Mouse (Mus musculus) Patski (cell line): ENCODE data around the gene Uqcc2. TPM values are rescaled to one million over a fixed set of nuclear protein-coding genes. Genes with fewer than 3 reads are reported as not detected.

ENCODE experiments used
- ATAC-seq: fragments of 100-300 bp; one replicate; pipeline ENCODE4 v1.8.0; 2021
- CTCF ChIA-PET: fragments of 350-600 bp; sonication (Branson Sonifier 250); formaldehyde crosslinking; loops from one replicate; lab custom pipeline; 2022; ENCODE audit warnings: inconsistent platforms; lab: Charles Lee
- POLR2A ChIA-PET: fragments of 350-600 bp; sonication (Branson Sonifier 250); formaldehyde crosslinking; loops from one replicate; lab custom pipeline; 2022; ENCODE audit warnings: antibody characterized with exemption, inconsistent platforms; lab: Charles Lee
- DNase-seq: peaks from one replicate; pipeline ENCODE4 v3.0.0-alpha.2; 2011; ENCODE audit warnings: low read depth, low spot score
- H3K27me3 ChIP-seq: fragments of 371-371 bp; one replicate; pipeline ENCODE4 v1.5.1; 2021
- CTCF ChIP-seq: fragments of 100-300 bp; IDR thresholded peaks from one replicate; pipeline ENCODE4 v1.5.1; 2021
- in situ Hi-C: fragments of 300-500 bp; cut with MboI; formaldehyde crosslinking; loops from 3 replicates; pipeline ENCODE4 v1.11.1; 2018; ENCODE audit warnings: low pct_unique_long_range_greater_than_20kb, mixed read lengths
- polyA plus RNA-seq: library from polyadenylated mRNA; unstranded; gene quantifications from one replicate; pipeline ENCODE4 v1.2.3, GENCODE M21; 2021

Uqcc2 gene
- polyA plus RNA-seq, 1 experiment from 2014 or later, result 318 TPM

DNA sequence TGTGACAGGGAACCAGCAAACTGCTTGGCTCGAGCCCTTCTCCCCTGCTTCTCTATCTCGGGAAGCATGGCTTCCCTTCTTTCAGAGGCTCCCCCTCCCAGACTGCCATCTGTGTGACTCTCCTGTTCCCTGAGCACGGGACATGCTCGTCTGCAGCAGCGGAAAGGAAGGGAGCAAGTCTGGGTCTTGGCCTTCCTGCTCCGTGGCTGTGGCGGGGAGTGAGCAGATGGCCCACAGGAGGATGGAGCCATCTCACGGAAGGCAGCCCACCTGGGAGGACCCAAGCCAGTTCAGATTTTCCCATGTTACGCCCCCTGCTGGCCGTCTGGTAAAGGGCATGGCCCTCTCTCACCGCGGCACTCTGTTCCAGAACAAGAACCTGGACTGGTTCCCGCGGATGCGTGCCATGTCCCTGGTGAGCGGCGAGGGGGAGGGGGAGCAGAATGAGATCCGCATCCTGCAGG lies 13.1 kb downstream of the Uqcc2 start:
- ChIA-PET POLR2A (interaction anchor here (1.0 kb wide), 1 partner anchor 83 kb away, joined by 3 read pairs; no protein-coding TSS in a partner anchor), CTCF (interaction anchor here (0.9 to 2.8 kb wide), 5 partner anchors 11 to 23 kb away, joined by 3 to 9 read pairs (median 3); partner anchors contain the start of gene Uqcc2)
- ATAC-seq (no peak), DNase-seq (no peak)
- H3K27me3 ChIP-seq, result no peaks in the 10 kb centered on the region
- TF ChIP-seq CTCF, result no peak
- in situ Hi-C loops, result loop anchor here (25.0 kb wide), 1 partner anchor 183 kb away; the partner anchor contains the start of genes Cuta, Phf1 and Syngap1

GRCm38 (mm10) chr17:27119954-27120353 lies 13.8 kb downstream of the Uqcc2 start:
- no peak for ATAC-seq
- in situ Hi-C loops, result loop anchor here (25.0 kb wide), 1 partner anchor 183 kb away; the partner anchor contains the start of genes Cuta, Phf1 and Syngap1
- ChIA-PET POLR2A (interaction anchor here (1.0 kb wide), 1 partner anchor 21 kb away, joined by 3 read pairs; no protein-coding TSS in a partner anchor), CTCF (interaction anchor here (2.8 kb wide), 1 partner anchor 23 kb away, joined by 9 read pairs; no protein-coding TSS in a partner anchor)
- DNase-seq, result no peak
- no peak for TF ChIP-seq CTCF
- no peaks in the 10 kb centered on the region for H3K27me3 ChIP-seq

DNA sequence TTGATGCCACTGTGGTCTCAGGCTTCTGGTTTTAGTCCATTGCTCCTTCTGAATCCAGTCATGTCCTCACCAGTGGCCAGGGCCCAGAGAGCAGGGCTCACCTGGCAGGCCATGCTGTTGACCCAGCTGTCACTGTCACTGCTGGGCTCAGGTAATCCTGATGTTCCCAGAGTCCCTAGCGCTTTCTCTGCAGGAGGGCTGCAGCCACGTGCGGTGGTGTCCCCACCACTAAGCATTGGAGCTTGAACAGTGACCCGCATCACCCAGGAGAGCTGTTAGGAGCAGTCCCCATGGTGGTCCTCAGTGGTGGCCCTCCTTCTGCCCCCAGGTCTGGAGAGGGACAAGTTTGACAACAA lies 14.2 kb downstream of the Uqcc2 start:
- in situ Hi-C loops, result loop anchor here (25.0 kb wide), 1 partner anchor 182 kb away; the partner anchor contains the start of genes Cuta, Phf1 and Syngap1
- CTCF ChIA-PET, result no interaction called here
- DNase-seq, result no peak
- no peak for TF ChIP-seq CTCF
- POLR2A ChIA-PET, result interaction anchor here (0.6 to 1.0 kb wide), 2 partner anchors 21 to 65 kb away, joined by 3 to 5 read pairs; no protein-coding TSS in a partner anchor
- H3K27me3 ChIP-seq, result no peaks in the 10 kb centered on the region
- ATAC-seq, result no peak

- TF ChIP-seq CTCF, result no peak
- ChIA-PET POLR2A (interaction anchor here (0.6 to 1.0 kb wide), 2 partner anchors 20 to 64 kb away, joined by 3 to 5 read pairs; no protein-coding TSS in a partner anchor), CTCF (no interaction called here)
- no peaks in the 10 kb centered on the region for H3K27me3 ChIP-seq
- in situ Hi-C loops, result loop anchor here (25.0 kb wide), 1 partner anchor 182 kb away; the partner anchor contains the start of genes Cuta, Phf1 and Syngap1
- DNase-seq (no peak), ATAC-seq (peak; percentile 12)
These were observed 14.8 kb downstream of the Uqcc2 start for GRCm38 (mm10) chr17:27118676-27119539.

DNA sequence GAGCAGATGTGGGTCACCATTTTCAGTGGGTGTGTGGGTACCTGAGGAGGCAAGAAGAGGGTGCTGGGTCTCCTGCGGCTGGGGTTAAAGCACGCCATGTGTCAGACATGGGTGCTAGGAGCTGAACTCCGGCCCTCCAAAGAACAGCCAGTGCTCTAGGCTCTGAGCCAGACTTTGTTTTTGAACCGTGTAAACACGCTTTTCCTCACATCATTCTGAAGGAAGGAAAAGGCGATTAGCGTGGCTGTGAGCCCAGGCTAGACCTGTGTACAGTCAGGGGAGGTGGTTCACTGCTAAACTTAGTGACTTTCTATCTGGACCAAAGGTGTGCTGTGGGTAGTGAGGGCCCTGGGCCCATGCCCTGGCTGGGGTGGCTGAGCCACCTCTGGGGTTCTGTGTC lies 23.6 kb downstream of the Uqcc2 start:
- TF ChIP-seq CTCF, result no peak
- in situ Hi-C loops, result loop anchor here (25.0 kb wide), 1 partner anchor 173 kb away; the partner anchor contains the start of genes Cuta, Phf1 and Syngap1
- CTCF ChIA-PET, result no interaction called here
- POLR2A ChIA-PET, result no interaction called here
- H3K27me3 ChIP-seq, result no peaks in the 10 kb centered on the region
- DNase-seq (no peak), ATAC-seq (no peak)

DNA sequence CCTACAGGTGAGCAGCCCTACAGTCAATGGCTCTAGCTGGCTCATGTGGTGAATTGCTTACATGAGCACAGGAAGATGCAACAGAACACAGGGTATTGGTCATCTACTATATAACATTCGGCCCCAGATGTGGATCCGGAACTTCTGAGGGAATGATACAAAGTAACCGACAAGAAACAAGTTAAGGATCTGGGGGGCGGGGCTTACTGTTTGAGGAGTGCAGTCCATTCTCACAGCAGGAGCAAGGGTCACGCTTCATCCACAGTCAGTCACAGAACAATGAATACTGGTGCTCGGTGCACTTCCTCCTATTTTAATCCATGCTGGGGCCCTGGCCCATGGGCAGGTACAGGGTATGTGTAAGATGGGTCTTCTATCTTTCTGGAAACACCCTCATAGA lies 25.8 kb downstream of the Uqcc2 start:
- in situ Hi-C loops, result loop anchor here (25.0 kb wide), 1 partner anchor 171 kb away; the partner anchor contains the start of genes Cuta, Phf1 and Syngap1
- ChIA-PET POLR2A (no interaction called here), CTCF (no interaction called here)
- ATAC-seq, result no peak
- no peak for DNase-seq
- H3K27me3 ChIP-seq, result no peaks in the 10 kb centered on the region
- no peak for TF ChIP-seq CTCF

DNA sequence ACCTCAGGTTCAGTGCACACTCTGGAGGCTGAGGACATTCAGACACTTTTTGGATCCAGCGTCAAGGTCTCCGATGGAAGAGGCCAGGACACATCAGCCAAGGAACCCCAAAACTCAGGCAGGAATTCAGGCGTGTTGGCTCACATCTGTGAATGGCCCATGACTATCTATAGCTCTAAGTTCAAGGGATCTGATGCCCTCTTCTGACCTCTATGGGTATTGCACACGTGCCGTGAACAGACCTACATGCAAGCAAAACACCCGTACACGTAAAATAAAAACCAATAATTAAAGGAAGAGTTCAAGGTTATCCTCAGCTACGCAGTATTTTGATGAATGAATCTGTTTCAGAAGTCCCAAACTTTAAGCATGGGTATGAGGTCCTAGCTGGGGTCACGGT lies 27.0 kb downstream of the Uqcc2 start:
- no peak for TF ChIP-seq CTCF
- DNase-seq (no peak), ATAC-seq (no peak)
- H3K27me3 ChIP-seq, result no peaks in the 10 kb centered on the region
- ChIA-PET POLR2A (interaction anchor here (1.1 kb wide), 1 partner anchor 72 kb away, joined by 3 read pairs; no protein-coding TSS in a partner anchor), CTCF (interaction anchor here (1.0 to 1.6 kb wide), 2 partner anchors 10 to 14 kb away, joined by 3 to 4 read pairs; no protein-coding TSS in a partner anchor)
- in situ Hi-C loops, result loop anchor here (25.0 kb wide), 1 partner anchor 169 kb away; the partner anchor contains the start of genes Cuta, Phf1 and Syngap1

DNA sequence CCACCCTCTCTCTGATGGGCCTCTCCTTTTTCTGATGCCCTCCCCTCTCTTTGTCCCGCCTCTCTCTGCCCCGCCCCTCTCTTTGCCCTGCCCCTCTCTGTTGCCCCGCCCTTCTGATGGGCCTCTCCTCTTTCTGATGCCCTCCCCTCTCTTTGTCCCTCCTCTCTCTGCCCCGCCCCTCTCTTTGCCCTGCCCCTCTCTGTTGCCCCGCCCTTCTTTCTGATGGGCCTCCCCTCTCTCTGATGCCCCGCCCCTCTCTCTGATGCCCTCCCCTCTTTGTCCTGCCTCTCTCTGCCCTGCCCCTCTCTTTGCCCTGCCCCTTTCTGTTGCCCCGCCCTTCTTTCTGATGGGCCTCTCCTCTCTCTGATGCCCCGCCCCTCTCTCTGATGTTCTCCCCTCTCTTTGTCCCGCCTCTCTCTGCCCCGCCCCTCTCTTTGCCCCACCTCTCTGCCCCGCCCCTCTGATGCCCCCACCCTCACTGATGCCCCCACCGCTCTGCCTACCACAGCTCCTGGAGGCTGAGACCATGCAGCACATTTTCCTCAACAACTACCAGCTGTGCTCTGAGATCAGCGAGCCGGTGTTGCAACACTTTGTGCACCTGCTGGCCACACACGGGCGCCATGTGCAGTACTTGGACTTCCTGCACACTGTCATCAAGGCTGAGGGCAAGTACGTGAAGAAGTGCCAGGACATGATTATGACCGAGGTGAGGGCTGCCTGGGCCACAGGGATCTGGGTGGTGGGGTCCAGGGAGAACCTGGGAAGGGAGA lies 27.8 kb downstream of the Uqcc2 start:
- ATAC-seq, result no peak
- no peak for TF ChIP-seq CTCF
- no peaks in the 10 kb centered on the region for H3K27me3 ChIP-seq
- POLR2A ChIA-PET, result interaction anchor here (1.1 kb wide), 1 partner anchor 71 kb away, joined by 3 read pairs; no protein-coding TSS in a partner anchor
- CTCF ChIA-PET, result interaction anchor here (1.0 to 1.6 kb wide), 2 partner anchors 11 to 15 kb away, joined by 3 to 4 read pairs; no protein-coding TSS in a partner anchor
- DNase-seq, result no peak
- in situ Hi-C loops, result loop anchor here (25.0 kb wide), 1 partner anchor 169 kb away; the partner anchor contains the start of genes Cuta, Phf1 and Syngap1

GRCm38 (mm10) chr17:27101675-27102074 lies 32.0 kb downstream of the Uqcc2 start:
- POLR2A ChIA-PET, result no interaction called here
- CTCF ChIA-PET, result no interaction called here
- no peak for TF ChIP-seq CTCF
- DNase-seq (no peak), ATAC-seq (no peak)
- in situ Hi-C loops, result loop anchor here (25.0 kb wide), 1 partner anchor 164 kb away; the partner anchor contains the start of genes Cuta, Phf1 and Syngap1
- H3K27me3 ChIP-seq, result no peaks in the 10 kb centered on the region
